Mouse (Mus musculus) left cerebral cortex, postnatal 36 days (tissue): Measurements from ENCODE around the gene Ak2. TPM values are rescaled to one million over a fixed set of nuclear protein-coding genes. Genes with fewer than 3 reads are reported as not detected.

Experiments
- DNase-seq, 2 experiments: peaks; one replicate each; pipeline ENCODE4 v3.0.0; 2021 to 2022; ENCODE audit warnings: low spot score in 2 of 2, mixed read lengths in 1 of 2
- intact Hi-C: fragments of 180-260 bp; cut with DNase I; formaldehyde crosslinking; loops from one replicate; pipeline ENCODE4 v1.15.1; 2025
- total RNA-seq, 2 experiments: library from RNA; stranded (reverse); gene quantifications; 2 replicates each; pipeline ENCODE4 v1.2.3; 2021

Ak2 gene
- total RNA-seq, 2 experiments from 2014 or later: 22.5 to 24.7 TPM

GRCm38 (mm10) chr4:129032133-129032962 is 40.6 kb downstream of the Ak2 start:
- intact Hi-C loops: no loop called here
- DNase-seq: no peak

- DNase-seq: peak; percentile 32 to 40
- intact Hi-C loops: no loop called here
Measured at GRCm38 (mm10) chr4:129032963-129033951, 41.5 kb downstream of the Ak2 start.

GRCm38 (mm10) chr4:129034224-129034623 is 42.5 kb downstream of the Ak2 start:
- intact Hi-C loops: no loop called here
- no peak for DNase-seq

DNA sequence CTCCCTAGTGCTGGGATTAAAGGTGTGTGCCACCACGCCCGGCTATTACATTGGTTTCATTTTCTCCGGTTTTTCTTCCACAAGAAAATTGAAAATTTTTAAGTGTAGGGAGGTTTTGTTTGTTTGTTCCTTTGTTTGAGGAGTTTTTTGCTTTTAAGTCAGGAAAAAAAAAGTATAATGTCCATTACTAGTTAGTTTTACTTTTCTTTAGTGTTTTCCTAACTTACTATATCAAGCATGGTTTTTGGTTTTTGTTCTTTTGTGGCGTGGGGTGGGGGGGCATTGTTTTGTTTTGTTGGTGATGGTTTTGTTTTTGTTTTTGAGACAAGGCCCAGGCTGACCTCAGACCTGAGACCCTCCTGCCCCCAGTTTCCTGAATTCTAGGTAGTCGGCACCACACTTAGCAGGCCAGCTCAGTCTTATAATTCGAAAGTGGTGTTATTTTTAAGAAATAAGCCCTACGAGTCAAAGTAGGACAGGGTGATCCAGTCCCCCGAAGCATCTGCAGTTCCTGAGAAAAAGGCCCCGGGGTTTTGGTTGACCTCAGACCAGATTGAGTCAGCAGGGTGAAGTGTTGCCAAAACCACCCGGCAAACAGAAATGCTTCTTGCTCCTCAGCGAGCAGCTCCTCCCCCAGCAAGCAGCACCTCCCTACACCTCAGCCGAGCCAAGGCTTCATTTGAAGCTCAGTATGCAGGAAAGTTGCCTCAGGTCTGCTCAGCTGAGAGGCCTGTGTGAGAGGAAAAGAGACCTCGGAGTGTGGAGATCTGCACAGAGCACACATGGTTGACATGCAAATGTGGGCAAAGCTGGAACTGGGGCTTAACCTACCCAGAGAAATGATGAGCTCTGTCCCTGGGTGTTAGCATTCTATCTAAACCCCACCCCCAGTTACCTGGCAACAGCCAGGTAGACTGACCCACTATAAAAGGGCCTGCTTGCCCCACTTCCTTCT is 43.2 kb downstream of the Ak2 start:
- no peak for DNase-seq
- intact Hi-C loops: no loop called here

DNA sequence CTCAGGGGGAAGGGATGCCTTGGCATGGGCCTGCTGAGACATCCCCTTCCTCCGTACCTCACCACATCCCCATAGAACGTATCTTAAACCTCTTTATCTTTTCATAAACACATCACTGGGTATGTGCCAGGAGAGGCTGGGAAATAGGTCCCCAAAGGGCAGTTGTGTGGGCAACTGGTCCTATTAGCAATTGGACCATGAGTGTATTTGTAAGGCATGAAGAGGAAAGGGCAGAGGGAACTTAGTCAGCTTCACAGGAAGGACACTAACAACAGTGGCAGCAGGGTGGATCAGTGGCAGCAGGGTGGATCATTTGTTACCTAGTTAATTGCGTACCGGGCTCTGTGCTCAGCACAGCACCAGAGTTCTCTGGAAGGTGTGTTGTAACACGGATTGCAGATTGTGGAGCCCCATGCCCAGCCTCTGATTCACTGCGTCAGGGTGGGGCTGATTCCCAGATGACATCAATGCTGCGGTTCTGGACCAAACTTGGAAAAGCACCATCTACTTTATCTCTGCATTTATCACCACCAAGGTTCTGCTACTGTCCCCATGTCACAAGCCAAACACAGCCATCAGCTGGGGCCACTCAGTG is 44.2 kb downstream of the Ak2 start:
- no peak for DNase-seq
- intact Hi-C loops: no loop called here

- intact Hi-C loops: loop anchor here (1.0 kb wide), 1 partner anchor 28 kb away; no protein-coding TSS in a partner anchor
- DNase-seq: no peak
Measured at GRCm38 (mm10) chr4:129047721-129048421, 56.1 kb downstream of the Ak2 start.

DNA sequence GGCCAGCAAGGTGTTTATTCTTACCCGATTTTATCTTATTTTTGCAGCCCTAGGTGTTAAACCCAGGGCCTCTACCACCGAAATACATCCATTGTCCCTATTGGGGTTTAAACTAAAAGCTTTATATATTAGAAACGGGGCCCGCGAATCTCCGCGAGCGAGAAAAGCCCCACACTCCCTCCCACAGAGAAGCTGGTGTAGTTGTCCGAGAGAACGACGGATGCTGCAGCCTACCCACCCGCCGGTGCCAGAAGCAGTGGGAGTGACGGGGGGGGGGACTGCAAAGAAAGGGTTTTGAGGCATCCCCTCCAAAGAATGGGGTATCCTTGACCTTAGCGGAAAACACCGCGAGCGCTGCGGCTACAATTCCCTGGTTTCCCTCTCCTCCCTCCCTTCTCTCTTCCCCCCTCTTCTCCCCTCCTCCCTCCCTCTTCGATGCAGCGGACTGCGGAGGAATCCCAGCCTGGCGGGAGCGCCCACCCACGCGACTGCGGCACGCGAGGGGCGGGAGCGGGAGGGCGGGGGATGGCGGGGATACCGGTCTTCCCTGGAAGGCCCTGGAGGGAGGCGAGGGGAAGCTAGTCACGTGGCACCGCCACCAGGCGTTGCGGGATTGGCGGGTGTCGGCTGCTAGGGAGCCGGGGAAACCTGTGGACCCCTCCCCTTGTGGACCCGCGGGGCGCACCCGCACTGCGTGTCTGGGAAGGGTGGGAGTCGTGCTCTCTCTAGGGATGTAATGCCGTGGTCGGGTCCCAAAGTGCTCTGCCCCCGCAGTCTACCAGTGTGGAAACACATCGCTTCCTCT is 56.9 kb downstream of the Ak2 start:
- intact Hi-C loops: no loop called here
- peak; percentile 88 to 91 for DNase-seq

DNA sequence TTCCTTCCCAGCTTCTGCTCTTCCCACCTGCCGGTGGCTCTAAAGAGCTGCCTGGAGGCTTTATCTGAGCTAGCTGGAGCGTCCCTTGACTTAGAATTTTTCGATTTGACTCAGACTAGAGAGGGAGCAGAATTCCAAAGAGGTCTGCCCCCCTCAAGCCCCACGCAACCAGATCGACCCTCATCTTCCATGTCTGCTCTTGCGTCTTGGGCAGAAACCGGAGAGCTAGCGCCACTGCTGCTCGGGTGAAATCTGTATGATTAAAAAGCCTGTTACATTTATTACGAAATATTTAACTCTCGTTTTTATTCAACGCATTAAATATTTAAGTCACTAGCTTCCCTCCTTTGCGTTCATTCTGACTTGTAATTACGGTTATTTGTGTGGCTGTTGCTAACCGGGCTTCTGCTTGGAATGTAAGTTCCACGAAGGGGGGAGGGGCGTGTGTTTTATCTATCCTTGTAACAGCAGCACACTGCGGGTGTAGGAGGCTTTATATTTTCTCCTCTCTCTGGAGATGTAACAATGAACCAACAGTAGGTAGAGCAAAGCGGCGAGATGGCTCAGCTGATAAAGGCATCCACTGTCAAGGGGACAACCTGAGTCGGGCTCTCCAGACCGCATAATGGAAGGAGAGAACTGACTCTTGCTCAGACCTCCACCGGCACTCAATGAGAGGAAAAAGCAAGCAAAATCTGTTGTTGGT is 57.7 kb downstream of the Ak2 start:
- DNase-seq: peak; percentile 31 to 34
- intact Hi-C loops: no loop called here

DNA sequence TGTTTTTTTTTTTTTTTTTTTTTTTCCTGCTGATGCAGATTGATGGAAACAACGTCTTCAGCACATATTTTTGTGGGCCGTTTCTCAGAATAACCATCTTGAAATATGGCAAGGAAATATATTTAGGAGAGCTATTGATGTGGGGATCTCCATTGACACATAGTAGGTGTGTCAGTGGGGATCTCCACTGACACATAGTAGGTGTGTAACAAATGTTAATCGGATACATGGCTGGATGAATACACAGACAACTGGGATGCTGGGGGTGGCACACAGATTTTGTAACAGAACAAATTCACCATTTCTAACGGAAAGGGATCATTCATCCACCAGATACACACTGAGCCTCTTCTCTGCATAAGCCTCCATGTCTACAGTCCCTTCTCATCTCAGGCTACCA is 58.6 kb downstream of the Ak2 start:
- no peak for DNase-seq
- intact Hi-C loops: no loop called here

GRCm38 (mm10) chr4:129050901-129051417 is 59.2 kb downstream of the Ak2 start:
- intact Hi-C loops: no loop called here

DNA sequence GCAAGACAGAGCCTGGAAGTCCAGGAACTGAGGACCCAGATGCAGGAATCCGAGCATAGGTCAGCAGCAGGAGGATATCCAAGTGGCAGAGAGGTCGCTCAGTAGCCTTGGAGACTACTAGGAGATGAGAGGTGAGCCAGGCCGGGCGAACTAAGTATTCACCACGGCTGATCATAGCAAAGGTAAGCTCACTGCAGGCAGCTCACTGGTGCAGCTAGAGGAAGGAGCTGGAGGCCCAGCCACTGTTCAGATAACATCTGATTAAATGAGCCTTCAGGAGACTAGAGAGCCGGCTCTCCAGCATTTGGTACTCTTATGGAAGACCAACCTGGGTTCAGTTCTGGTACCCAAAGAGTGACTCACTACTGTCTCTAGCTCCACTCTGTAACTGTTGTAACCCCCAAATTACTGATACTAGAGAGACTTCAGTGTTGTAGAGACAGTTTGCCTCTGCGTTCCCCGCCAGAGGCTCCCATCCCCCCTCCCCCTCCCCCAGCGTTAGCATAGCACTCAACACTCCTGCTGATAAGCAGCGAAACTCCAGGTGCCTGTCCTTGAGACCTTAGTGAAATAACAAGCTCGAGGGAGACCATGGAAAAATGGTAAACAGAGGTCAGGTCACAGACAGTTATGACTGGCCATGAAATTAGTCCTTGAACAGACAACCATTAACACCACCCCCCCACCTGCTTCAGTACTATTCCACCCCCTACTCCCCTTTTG is 59.9 kb downstream of the Ak2 start:
- intact Hi-C loops: no loop called here
- no peak for DNase-seq

More at GRCm38 (mm10) chr4:129050901-129051417, 59.2 kb downstream of the Ak2 start:
- DNase-seq: no peak

GRCm38 (mm10) chr4:129054757-129055156 is 63.0 kb downstream of the Ak2 start:
- intact Hi-C loops: no loop called here
- DNase-seq: no peak

DNA sequence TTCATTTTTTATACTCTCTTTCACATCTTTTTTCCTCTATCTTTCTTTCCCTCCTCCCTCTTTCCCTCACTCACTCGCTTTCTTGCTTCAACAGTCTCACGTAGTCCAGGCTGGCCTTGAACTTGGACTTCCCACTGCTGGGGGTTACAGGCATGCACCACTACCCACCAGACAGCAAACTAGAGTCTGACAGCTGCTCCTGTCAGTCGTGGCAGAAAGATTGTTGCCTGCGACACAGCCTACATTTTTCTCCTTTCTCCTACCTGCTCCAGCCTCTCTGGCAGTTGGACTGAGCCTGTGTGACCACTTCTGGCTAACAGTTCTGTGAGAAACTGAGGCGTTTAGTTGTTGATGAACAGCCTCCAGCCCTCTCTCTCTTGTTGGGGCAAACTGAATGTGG is 63.8 kb downstream of the Ak2 start:
- no peak for DNase-seq
- intact Hi-C loops: no loop called here

DNA sequence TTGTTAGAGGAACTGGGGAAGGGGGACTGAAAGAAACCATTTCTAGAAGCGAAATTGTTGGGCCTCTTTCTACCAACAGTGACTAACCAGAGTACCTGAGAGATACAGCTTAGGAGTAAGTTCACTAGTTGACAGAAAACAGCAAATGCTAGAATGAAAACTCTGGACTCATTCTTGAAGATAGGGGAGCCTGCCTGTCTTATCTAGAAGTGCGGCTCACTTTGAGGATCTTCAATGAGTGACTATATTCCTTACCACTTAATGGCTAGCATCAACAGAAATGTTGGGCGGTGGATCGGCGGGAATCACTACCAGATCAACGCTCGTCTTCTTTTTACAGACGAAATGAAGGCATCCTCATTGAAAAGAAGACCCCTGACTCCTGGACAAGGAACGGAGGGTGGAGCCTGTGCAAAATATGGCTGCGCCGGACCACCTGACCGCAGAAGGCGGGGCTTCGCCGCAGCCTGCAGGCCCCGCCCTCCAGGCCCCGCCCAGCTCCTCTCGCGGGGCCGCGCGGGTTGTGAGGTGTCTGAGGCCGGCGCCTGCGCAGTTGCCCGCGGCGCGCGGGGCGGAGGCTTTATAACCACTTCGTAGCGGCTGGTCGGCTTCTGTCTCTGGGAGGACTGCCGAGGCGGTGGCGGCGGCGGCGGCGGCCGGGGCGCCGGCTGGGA is 65.9 kb downstream of the Ak2 start:
- intact Hi-C loops: no loop called here
- peak; percentile 96 to 97 for DNase-seq

GRCm38 (mm10) chr4:129058207-129059092 is 66.7 kb downstream of the Ak2 start, which contains the start of gene Rnf19b:
Gene Rnf19b, plus strand, starts transcription at chr4:129058271.
- DNase-seq: peak in 1 of 2 experiments; percentile 58
- intact Hi-C loops: no loop called here
